Mouse (Mus musculus) brain, adult 10 weeks (tissue): ENCODE measurements around the gene Acsm2. TPM values are rescaled to one million over a fixed set of nuclear protein-coding genes. Genes with fewer than 3 reads are reported as not detected.

Source experiments
- polyA plus RNA-seq: library from polyadenylated mRNA; stranded (reverse); fragments of 350-450 nt; fragmentation: Illumina TruSeq; extraction: RNeasy Lipid Tissue Mini Kit (QIAGEN cat#74804); gene quantifications from one replicate; pipeline ENCODE4 v1.2.3, GENCODE M21; 2015; ENCODE audit warnings: low read depth, low replicate concordance

The Acsm2 gene
- not detected for polyA plus RNA-seq

GRCm38 (mm10) chr7:119554040-119554439 is at the start of gene Acsm2:
TSS of gene Acsm2 (plus strand) at chr7:119554340.

GRCm38 (mm10) chr7:119519163-119519562 is 35.0 kb upstream of the Acsm2 start, which contains the start of gene Acsm5:
TSS of gene Acsm5 (plus strand) at chr7:119519463.

GRCm38 (mm10) chr7:119523389-119523788 is 30.8 kb upstream of the Acsm2 start, which contains the start of gene Pdilt:
TSS of gene Pdilt (minus strand) at chr7:119523489.

GRCm38 (mm10) chr7:119606664-119607076 is 52.5 kb downstream of the Acsm2 start, which contains the start of gene Acsm1:
TSS of gene Acsm1 (plus strand) at chr7:119607026.

Other genes with a start within 250 kb of the Acsm2 start
- gene Gp2, start 95.1 kb upstream of the Acsm2 start, polyA plus RNA-seq: 0.33 TPM
- not detected for gene Umod, start 75.1 kb upstream of the Acsm2 start, polyA plus RNA-seq
- 0.73 TPM for gene Acsm5, start 34.9 kb upstream of the Acsm2 start, polyA plus RNA-seq
- not detected for gene Pdilt, start 30.9 kb upstream of the Acsm2 start, polyA plus RNA-seq
- not detected for gene Acsm1, start 52.7 kb downstream of the Acsm2 start, polyA plus RNA-seq
- gene Acsm4, start 135.7 kb downstream of the Acsm2 start, polyA plus RNA-seq: not detected
- 40.1 TPM for gene Thumpd1, start 166.5 kb downstream of the Acsm2 start, polyA plus RNA-seq
- not detected for gene Acsm3, start 206.6 kb downstream of the Acsm2 start, polyA plus RNA-seq
- gene Rexo5, start 239.7 kb downstream of the Acsm2 start, polyA plus RNA-seq: 2.6 TPM
- 11.5 TPM for gene Eri2, start 239.7 kb downstream of the Acsm2 start, polyA plus RNA-seq